Mouse (Mus musculus): Measurements from ENCODE around the gene Coro1c. TPM values are rescaled to one million over a fixed set of nuclear protein-coding genes. Genes with fewer than 3 reads are reported as not detected.

Gene Coro1c
- total RNA-seq (2021): 52.9 and 58.0 TPM in 2 replicates
- long read RNA-seq, experiment 1, transcript Coro1c-201 (11 exons, 3,491 nt): major isoform, 37 of 43 reads
- long read RNA-seq, experiment 1, partial matches to known transcripts: 1 of 43 reads
- long read RNA-seq, experiment 1, other reads (novel, unspliced or antisense): 5 of 43 reads
- long read RNA-seq, experiment 2, transcript Coro1c-201 (11 exons, 3,491 nt): major isoform, 23 of 35 reads
- long read RNA-seq, experiment 2, partial matches to known transcripts: 3 of 35 reads
- long read RNA-seq, experiment 2, other reads (novel, unspliced or antisense): 9 of 35 reads

GRCm38 (mm10) chr5:113908592-113909441, at the start of gene Coro1c:
Coro1c (minus strand) TSS chr5:113908758.
- DNase-seq: peak; percentile 100

DNA sequence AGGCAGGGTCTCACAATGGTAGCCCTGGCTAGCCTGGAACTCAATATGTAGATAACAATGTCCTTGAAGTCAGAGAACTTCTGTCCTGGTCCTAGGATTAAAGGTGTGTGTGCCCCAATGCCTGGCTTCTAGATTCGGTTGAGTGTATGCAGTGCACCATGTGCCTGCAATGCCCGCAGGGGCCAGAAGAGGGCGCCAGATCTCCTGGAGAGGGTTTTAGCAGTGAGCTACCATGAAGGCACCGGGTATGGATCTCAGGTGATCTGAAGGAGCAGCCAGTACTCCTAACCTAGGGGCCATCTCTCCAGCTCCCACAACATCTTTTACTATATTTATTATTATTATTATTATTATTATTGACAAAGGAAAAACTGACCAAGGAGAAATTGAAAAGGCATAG, 48.0 kb upstream of the Coro1c start:
- DNase-seq: peak; percentile 95

DNA sequence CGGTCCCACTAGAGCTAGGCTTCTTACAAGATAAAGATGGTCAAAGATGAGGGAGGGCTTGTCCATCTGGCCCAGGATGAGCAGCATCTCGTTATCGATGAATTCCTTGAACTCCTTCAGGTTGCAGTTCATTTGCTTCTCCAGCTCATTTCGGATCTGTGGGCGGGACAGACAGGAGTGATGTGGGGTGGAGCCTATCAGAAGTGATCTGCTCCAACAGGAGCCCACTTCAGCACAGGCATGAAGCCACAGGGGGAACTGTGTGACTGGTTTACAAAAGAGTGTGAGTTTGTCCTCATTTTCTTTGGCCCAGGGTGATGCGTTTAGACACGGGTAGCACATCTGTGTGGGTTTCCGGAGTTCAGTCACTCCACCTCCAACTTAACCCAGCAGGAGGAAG, 47.1 kb upstream of the Coro1c start:
- DNase-seq: no peak

GRCm38 (mm10) chr5:113955281-113955680, 46.7 kb upstream of the Coro1c start:
- no peak for DNase-seq

DNA sequence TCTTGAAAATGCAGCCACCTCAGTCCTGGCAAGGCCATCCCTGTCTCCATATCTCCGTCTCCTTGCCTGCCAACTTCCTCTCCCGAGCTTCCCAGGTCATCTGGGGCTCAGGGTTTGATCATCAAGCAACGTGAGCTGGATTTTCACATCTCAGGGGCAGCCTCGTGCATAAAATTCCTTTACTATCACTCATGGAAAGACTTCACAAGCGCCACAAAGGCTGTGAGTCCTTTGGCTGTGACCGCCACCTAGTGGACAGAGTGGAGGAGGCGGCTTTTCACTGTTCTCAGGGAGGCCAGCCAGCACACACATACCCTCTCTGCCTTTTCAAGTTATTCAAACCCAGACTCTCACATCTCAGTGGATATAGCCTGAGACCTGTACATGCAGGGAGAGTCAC, 45.9 kb upstream of the Coro1c start:
- peak; percentile 92 for DNase-seq

- DNase-seq: no peak
Measured at GRCm38 (mm10) chr5:113952519-113952918, 44.0 kb upstream of the Coro1c start.

GRCm38 (mm10) chr5:113951693-113952071, 43.1 kb upstream of the Coro1c start:
- no peak for DNase-seq

GRCm38 (mm10) chr5:113950786-113951692, 42.5 kb upstream of the Coro1c start:
- DNase-seq: no peak

GRCm38 (mm10) chr5:113950133-113950532, 41.6 kb upstream of the Coro1c start:
- DNase-seq: no peak

DNA sequence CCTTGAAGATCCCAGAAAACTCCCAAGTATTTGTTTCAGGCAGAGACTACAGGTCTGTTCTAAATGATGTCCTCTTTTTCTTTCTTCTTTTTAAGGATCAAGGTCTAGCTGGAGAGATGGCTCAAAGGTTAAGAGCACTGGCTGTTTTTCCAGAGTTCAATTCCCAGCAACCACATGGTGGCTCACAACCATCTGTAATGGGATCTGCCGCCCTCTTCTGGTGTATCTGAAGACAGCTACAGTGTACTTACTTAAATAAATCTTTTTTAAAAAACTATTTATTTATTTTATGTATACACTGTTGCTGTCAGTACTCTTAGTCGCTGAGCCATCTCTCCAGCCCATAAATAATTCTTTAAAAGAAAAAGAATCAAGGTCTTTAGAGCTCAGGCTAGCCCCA, 38.7 kb upstream of the Coro1c start:
- no peak for DNase-seq

- DNase-seq: no peak
Measured at GRCm38 (mm10) chr5:113945126-113945525, 36.6 kb upstream of the Coro1c start.

DNA sequence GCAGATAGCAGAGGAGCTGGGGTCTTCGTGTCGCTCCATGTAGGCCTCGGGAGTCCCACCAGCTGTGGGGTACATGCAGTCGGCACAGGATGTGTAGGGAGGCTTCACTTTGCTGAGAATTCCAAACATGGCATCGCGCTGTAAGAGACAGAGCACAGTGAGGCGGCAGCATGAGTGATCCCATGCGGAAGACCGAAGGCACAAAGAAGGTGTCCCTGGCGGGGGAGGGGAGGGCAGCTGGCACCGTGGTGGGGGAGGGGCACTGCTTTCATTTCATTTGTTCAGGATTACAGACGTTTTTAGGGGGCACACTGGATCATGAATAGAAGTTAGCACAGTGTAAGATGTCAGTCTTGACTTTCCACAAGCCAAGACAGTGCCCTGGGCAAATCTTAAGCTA, 34.8 kb upstream of the Coro1c start:
- no peak for DNase-seq

DNA sequence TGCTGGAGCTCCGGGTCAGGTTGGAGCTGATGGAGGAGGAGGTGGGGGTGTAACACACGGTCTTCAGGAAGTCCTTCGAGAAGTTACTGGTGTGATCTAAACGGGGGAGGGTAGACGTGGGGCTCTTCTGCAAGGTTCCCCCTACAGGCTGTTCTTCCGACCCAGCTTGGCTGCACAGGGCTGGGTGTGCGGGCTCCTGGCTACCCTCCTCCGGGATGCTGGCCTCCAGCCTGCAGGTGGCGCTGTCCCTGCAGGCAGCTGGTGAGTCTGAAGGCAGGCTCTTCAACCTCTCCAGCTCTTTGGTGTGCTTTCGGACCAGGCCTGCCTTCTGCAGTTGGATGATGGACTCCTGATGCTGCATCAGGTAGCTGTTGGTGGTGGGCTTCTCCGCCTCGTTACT, 34.0 kb upstream of the Coro1c start:
- peak; percentile 72 for DNase-seq

- DNase-seq: no peak
Measured at GRCm38 (mm10) chr5:113939263-113939900, 30.8 kb upstream of the Coro1c start.

DNA sequence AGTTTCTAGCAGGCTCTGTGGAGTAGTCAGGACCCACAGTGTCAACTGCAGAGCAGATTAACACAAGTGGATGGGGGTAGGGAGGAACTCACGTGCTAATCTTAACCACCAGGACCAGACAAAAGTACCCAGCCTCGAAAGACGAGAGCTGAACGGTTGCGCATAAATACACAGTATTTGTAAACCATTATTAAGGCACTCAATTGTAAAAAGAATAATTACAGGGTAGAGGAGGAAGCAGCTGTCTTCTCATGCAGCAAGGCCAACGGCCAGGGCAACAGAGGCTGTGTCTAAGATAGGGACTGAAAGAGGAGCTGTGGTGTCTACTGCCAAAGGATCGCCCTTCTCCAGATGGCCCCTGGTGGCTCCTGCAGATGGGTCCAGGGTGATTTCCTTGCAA, 29.1 kb upstream of the Coro1c start:
- no peak for DNase-seq

- no peak for DNase-seq
Measured at GRCm38 (mm10) chr5:113933889-113934288, 25.3 kb upstream of the Coro1c start.

GRCm38 (mm10) chr5:113933480-113933879, 24.9 kb upstream of the Coro1c start:
- no peak for DNase-seq

- DNase-seq: no peak
Measured at GRCm38 (mm10) chr5:113932310-113932709, 23.8 kb upstream of the Coro1c start.

GRCm38 (mm10) chr5:113930648-113931609, 22.4 kb upstream of the Coro1c start:
- peak; percentile 81 for DNase-seq

GRCm38 (mm10) chr5:113929950-113930647, 21.5 kb upstream of the Coro1c start:
- peak; percentile 52 for DNase-seq
